Mouse (Mus musculus) kidney, adult 18-20 months (tissue): ENCODE results near the gene E130114P18Rik.

ENCODE experiments used
- DNase-seq: peaks from one replicate; pipeline ENCODE4 v3.0.0; 2021

The E130114P18Rik gene

GRCm38 (mm10) chr4:97751030-97751482 is 26.8 kb downstream of the E130114P18Rik start:
- DNase-seq: peak; percentile 93

- DNase-seq: no peak
Measured at GRCm38 (mm10) chr4:97750401-97750800, 27.5 kb downstream of the E130114P18Rik start.

- DNase-seq: no peak
Measured at GRCm38 (mm10) chr4:97746106-97746900, 31.6 kb downstream of the E130114P18Rik start.

GRCm38 (mm10) chr4:97745296-97746105 is 32.4 kb downstream of the E130114P18Rik start:
- DNase-seq: peak; percentile 87

- DNase-seq: no peak
Measured at GRCm38 (mm10) chr4:97743932-97744331, 33.9 kb downstream of the E130114P18Rik start.

GRCm38 (mm10) chr4:97733392-97733791 is 44.5 kb downstream of the E130114P18Rik start:
- no peak for DNase-seq

GRCm38 (mm10) chr4:97730416-97730815 is 47.5 kb downstream of the E130114P18Rik start:
- no peak for DNase-seq

GRCm38 (mm10) chr4:97729999-97730398 is 47.9 kb downstream of the E130114P18Rik start:
- no peak for DNase-seq

- DNase-seq: no peak
Measured at GRCm38 (mm10) chr4:97728520-97728919, 49.4 kb downstream of the E130114P18Rik start.

GRCm38 (mm10) chr4:97723374-97723773 is 54.5 kb downstream of the E130114P18Rik start:
- DNase-seq: no peak

- DNase-seq: no peak
Measured at GRCm38 (mm10) chr4:97722666-97723065, 55.2 kb downstream of the E130114P18Rik start.

- no peak for DNase-seq
Measured at GRCm38 (mm10) chr4:97714616-97715015, 63.3 kb downstream of the E130114P18Rik start.

- no peak for DNase-seq
Measured at GRCm38 (mm10) chr4:97714101-97714615, 63.7 kb downstream of the E130114P18Rik start.

GRCm38 (mm10) chr4:97712547-97712946 is 65.3 kb downstream of the E130114P18Rik start:
- DNase-seq: no peak

GRCm38 (mm10) chr4:97710048-97710765 is 67.7 kb downstream of the E130114P18Rik start:
- no peak for DNase-seq

GRCm38 (mm10) chr4:97707373-97708152 is 70.3 kb downstream of the E130114P18Rik start:
- DNase-seq: peak; percentile 34

- no peak for DNase-seq
Measured at GRCm38 (mm10) chr4:97696684-97697615, 80.9 kb downstream of the E130114P18Rik start.

- no peak for DNase-seq
Measured at GRCm38 (mm10) chr4:97695414-97696040, 82.4 kb downstream of the E130114P18Rik start.

- no peak for DNase-seq
Measured at GRCm38 (mm10) chr4:97693931-97694330, 83.9 kb downstream of the E130114P18Rik start.

GRCm38 (mm10) chr4:97693054-97693453 is 84.8 kb downstream of the E130114P18Rik start:
- DNase-seq: no peak
